Mouse (Mus musculus): ENCODE results near the gene Ywhab. TPM values are rescaled to one million over a fixed set of nuclear protein-coding genes. Genes with fewer than 3 reads are reported as not detected.

Gene Ywhab
- 305 and 380 TPM in 2 replicates for polyA plus RNA-seq (2014; fragmentation: Nextera tagmentation; extraction: Ambion mirVana)

DNA sequence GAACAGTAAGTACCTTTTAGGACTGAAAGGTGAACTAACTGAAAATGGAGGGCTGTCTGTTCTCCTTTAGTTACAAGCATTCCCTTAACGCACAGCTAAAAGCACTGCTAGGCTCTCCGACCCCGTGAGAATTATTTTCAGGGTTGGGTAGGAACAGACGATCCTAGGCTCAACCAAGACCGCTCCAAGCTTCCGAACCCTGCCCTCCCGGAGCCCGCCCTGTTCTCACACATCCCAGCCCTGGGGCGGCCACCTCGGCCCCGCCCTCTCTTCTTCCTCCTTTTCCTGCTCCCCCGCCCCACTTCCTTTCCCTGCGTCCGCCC lies at the start of gene Ywhab:
Gene Ywhab (plus strand): TSS at position 307 of the 323 bp plus-strand sequence.
- DNase-seq (ENCODE audit: low spot score) (no peak), ATAC-seq (no peak)
- Histone ChIP-seq H3K4me3 (ENCODE audit: low read depth, low read length) (peak within 1 kb of the TSS; percentile 96), H3K9me3 (replicated peaks; ENCODE audit: control insufficient read depth, low read length) (no peaks in the 10 kb centered on the region), H3K27me3 (replicated peaks; ENCODE audit: control insufficient read depth, insufficient read depth, low read length) (no peaks in the 10 kb centered on the region), H3K27ac (ENCODE audit: low read depth, low read length) (peak within 1 kb of the TSS; percentile 87), H3K4me2 (ENCODE audit: low read length) (peak within 1 kb of the TSS; percentile 91), H3K36me3 (ENCODE audit: control insufficient read depth, insufficient read depth, low read length) (peaks cover 13% of the 10 kb centered on the region; the same call in 1 of the 2 replicates), H3K4me1 (ENCODE audit: control insufficient read depth, insufficient read depth, low read length) (peaks cover 16% of the 10 kb centered on the region), H3K9ac (ENCODE audit: low read length) (peak within 1 kb of the TSS; percentile 94)
- WGBS: 0% methylated on average over 13 of the region's 14 CpGs

GRCm38 (mm10) chr2:163946221-163946620 lies 48.5 kb upstream of the Ywhab start:
- WGBS: 85% methylated on average over 15 of the region's 15 CpGs
- H3K9me3 ChIP-seq (replicated peaks; ENCODE audit: control insufficient read depth, low read length): no peaks in the 10 kb centered on the region
- DNase-seq (ENCODE audit: low spot score) (no peak), ATAC-seq (no peak)
- no peak overlapping the region for H3K27ac ChIP-seq (ENCODE audit: low read depth, low read length)
- no peaks in the 10 kb centered on the region for H3K27me3 ChIP-seq (replicated peaks; ENCODE audit: control insufficient read depth, insufficient read depth, low read length)
- no peak overlapping the region for H3K9ac ChIP-seq (ENCODE audit: low read length)
- H3K4me1 ChIP-seq (ENCODE audit: control insufficient read depth, insufficient read depth, low read length): no peaks in the 10 kb centered on the region
- no peak overlapping the region for H3K4me2 ChIP-seq (ENCODE audit: low read length)
- no peak overlapping the region for H3K4me3 ChIP-seq (ENCODE audit: low read depth, low read length)
- H3K36me3 ChIP-seq (ENCODE audit: control insufficient read depth, insufficient read depth, low read length): no peaks in the 10 kb centered on the region

DNA sequence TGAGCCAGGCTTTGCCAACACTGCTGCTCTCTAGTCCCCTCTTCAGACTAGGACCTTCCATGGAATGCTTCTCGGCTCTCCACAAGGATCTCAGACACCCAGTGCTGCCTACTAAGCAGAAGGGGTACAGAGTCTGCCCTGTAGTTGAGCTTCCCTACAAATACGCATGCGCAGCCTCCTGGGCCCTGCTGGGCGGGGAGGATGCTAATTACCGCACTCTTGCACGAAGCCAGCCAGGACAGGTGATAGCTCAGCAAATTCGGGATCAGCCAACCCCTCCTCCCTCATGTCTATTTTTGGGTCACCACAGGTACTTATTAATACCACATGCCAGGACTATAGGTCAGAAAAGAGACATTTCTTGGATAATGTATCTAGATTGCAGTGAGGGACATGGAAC lies 46.8 kb upstream of the Ywhab start:
- H3K4me1 ChIP-seq (ENCODE audit: control insufficient read depth, insufficient read depth, low read length): no peaks in the 10 kb centered on the region
- H3K9me3 ChIP-seq (replicated peaks; ENCODE audit: control insufficient read depth, low read length): no peaks in the 10 kb centered on the region
- ATAC-seq (no peak), DNase-seq (ENCODE audit: low spot score) (no peak)
- H3K4me2 ChIP-seq (ENCODE audit: low read length): no peak overlapping the region
- no peak overlapping the region for H3K27ac ChIP-seq (ENCODE audit: low read depth, low read length)
- no peak overlapping the region for H3K9ac ChIP-seq (ENCODE audit: low read length)
- no peaks in the 10 kb centered on the region for H3K36me3 ChIP-seq (ENCODE audit: control insufficient read depth, insufficient read depth, low read length)
- no peak overlapping the region for H3K4me3 ChIP-seq (ENCODE audit: low read depth, low read length)
- 68% methylated on average over 7 of the region's 7 CpGs for WGBS
- H3K27me3 ChIP-seq (replicated peaks; ENCODE audit: control insufficient read depth, insufficient read depth, low read length): no peaks in the 10 kb centered on the region

GRCm38 (mm10) chr2:163951770-163952169 lies 43.0 kb upstream of the Ywhab start:
- 26% methylated on average over 4 of the region's 4 CpGs for WGBS
- H3K27ac ChIP-seq (ENCODE audit: low read depth, low read length): no peak overlapping the region
- ATAC-seq: peak; percentile 60; the same call in 1 of the 2 replicates

GRCm38 (mm10) chr2:163953622-163954310 lies 41.0 kb upstream of the Ywhab start:
- Histone ChIP-seq H3K9me3 (replicated peaks; ENCODE audit: control insufficient read depth, low read length) (no peaks in the 10 kb centered on the region; the same call in 1 of the 2 replicates), H3K4me1 (ENCODE audit: control insufficient read depth, insufficient read depth, low read length) (no peaks in the 10 kb centered on the region), H3K4me2 (ENCODE audit: low read length) (no peak overlapping the region), H3K4me3 (ENCODE audit: low read depth, low read length) (no peak overlapping the region), H3K9ac (ENCODE audit: low read length) (no peak overlapping the region), H3K36me3 (ENCODE audit: control insufficient read depth, insufficient read depth, low read length) (no peaks in the 10 kb centered on the region), H3K27ac (ENCODE audit: low read depth, low read length) (no peak overlapping the region), H3K27me3 (replicated peaks; ENCODE audit: control insufficient read depth, insufficient read depth, low read length) (no peaks in the 10 kb centered on the region)
- ATAC-seq (no peak), DNase-seq (ENCODE audit: low spot score) (no peak)
- 76% methylated on average over 7 of the region's 7 CpGs for WGBS

More at GRCm38 (mm10) chr2:163951770-163952169, 43.0 kb upstream of the Ywhab start:
- Histone ChIP-seq H3K9ac (ENCODE audit: low read length) (no peak overlapping the region), H3K4me3 (ENCODE audit: low read depth, low read length) (no peak overlapping the region), H3K4me1 (ENCODE audit: control insufficient read depth, insufficient read depth, low read length) (no peaks in the 10 kb centered on the region), H3K9me3 (replicated peaks; ENCODE audit: control insufficient read depth, low read length) (no peaks in the 10 kb centered on the region), H3K36me3 (ENCODE audit: control insufficient read depth, insufficient read depth, low read length) (no peaks in the 10 kb centered on the region), H3K27me3 (replicated peaks; ENCODE audit: control insufficient read depth, insufficient read depth, low read length) (no peaks in the 10 kb centered on the region), H3K4me2 (ENCODE audit: low read length) (no peak overlapping the region)
- peak; percentile 82 for DNase-seq (ENCODE audit: low spot score)

GRCm38 (mm10) chr2:163964606-163965560 lies 29.9 kb upstream of the Ywhab start:
- Histone ChIP-seq H3K27ac (ENCODE audit: low read depth, low read length) (no peak overlapping the region), H3K9me3 (replicated peaks; ENCODE audit: control insufficient read depth, low read length) (no peaks in the 10 kb centered on the region), H3K4me2 (ENCODE audit: low read length) (no peak overlapping the region), H3K4me1 (ENCODE audit: control insufficient read depth, insufficient read depth, low read length) (no peaks in the 10 kb centered on the region), H3K9ac (ENCODE audit: low read length) (no peak overlapping the region), H3K4me3 (ENCODE audit: low read depth, low read length) (no peak overlapping the region), H3K27me3 (replicated peaks; ENCODE audit: control insufficient read depth, insufficient read depth, low read length) (no peaks in the 10 kb centered on the region), H3K36me3 (ENCODE audit: control insufficient read depth, insufficient read depth, low read length) (no peaks in the 10 kb centered on the region)
- ATAC-seq: no peak
- WGBS: 76% methylated on average over 18 of the region's 19 CpGs
- no peak for DNase-seq (ENCODE audit: low spot score)

DNA sequence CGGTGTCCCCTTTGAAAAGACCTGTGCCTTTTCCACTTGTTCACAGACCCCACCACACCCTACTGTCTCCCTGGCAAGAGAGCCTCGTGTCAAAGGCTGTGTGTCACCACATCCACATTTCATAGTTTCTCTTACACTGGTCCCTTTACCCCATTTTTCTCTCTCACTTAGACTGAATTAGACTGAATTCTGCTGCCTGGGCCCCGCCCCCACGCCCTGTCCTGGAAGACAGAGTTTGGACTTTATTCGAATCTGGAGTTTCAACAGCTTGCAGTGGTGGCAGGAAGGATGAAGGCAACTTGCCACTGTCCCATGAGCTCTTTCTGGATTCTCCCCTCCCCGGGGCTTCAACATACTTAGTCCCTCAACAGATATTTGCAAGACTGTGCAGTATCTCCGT lies 29.1 kb upstream of the Ywhab start:
- no peak for DNase-seq (ENCODE audit: low spot score)

GRCm38 (mm10) chr2:163968581-163968980 lies 26.2 kb upstream of the Ywhab start:
- H3K4me3 ChIP-seq (ENCODE audit: low read depth, low read length): no peak overlapping the region
- H3K4me2 ChIP-seq (ENCODE audit: low read length): no peak overlapping the region
- no peaks in the 10 kb centered on the region for H3K36me3 ChIP-seq (ENCODE audit: control insufficient read depth, insufficient read depth, low read length)
- H3K9me3 ChIP-seq (replicated peaks; ENCODE audit: control insufficient read depth, low read length): no peaks in the 10 kb centered on the region
- H3K9ac ChIP-seq (ENCODE audit: low read length): no peak overlapping the region
- ATAC-seq: peak; percentile 55; the same call in 1 of the 2 replicates
- DNase-seq (ENCODE audit: low spot score): peak; percentile 86
- H3K27me3 ChIP-seq (replicated peaks; ENCODE audit: control insufficient read depth, insufficient read depth, low read length): no peaks in the 10 kb centered on the region
- 3% methylated on average over 5 of the region's 5 CpGs for WGBS
- no peaks in the 10 kb centered on the region for H3K4me1 ChIP-seq (ENCODE audit: control insufficient read depth, insufficient read depth, low read length)
- H3K27ac ChIP-seq (ENCODE audit: low read depth, low read length): no peak overlapping the region

More for the DNA sequence above, 29.1 kb upstream of the Ywhab start:
- Histone ChIP-seq H3K27me3 (replicated peaks; ENCODE audit: control insufficient read depth, insufficient read depth, low read length) (no peaks in the 10 kb centered on the region), H3K9ac (ENCODE audit: low read length) (no peak overlapping the region), H3K9me3 (replicated peaks; ENCODE audit: control insufficient read depth, low read length) (no peaks in the 10 kb centered on the region), H3K4me3 (ENCODE audit: low read depth, low read length) (no peak overlapping the region), H3K27ac (ENCODE audit: low read depth, low read length) (no peak overlapping the region), H3K4me2 (ENCODE audit: low read length) (no peak overlapping the region), H3K36me3 (ENCODE audit: control insufficient read depth, insufficient read depth, low read length) (no peaks in the 10 kb centered on the region), H3K4me1 (ENCODE audit: control insufficient read depth, insufficient read depth, low read length) (no peaks in the 10 kb centered on the region)
- 74% methylated on average over 7 of the region's 7 CpGs for WGBS
- ATAC-seq: no peak
